Mouse (Mus musculus): ENCODE measurements around the gene Txn1.

GRCm38 (mm10) chr4:58003501-58003900 is 47.3 kb upstream of the Txn1 start:
- TF ChIP-seq POLR2A (IDR thresholded peaks at IDR 0.05; ENCODE audit: borderline replicate concordance, extremely low read depth, insufficient read depth, insufficient read length, poor library complexity, severe bottlenecking) (no peak), CTCF (IDR thresholded peaks at IDR 0.05; ENCODE audit: borderline replicate concordance, extremely low read depth, insufficient read depth, insufficient read length) (no peak)
